In the genomic region with DNA sequence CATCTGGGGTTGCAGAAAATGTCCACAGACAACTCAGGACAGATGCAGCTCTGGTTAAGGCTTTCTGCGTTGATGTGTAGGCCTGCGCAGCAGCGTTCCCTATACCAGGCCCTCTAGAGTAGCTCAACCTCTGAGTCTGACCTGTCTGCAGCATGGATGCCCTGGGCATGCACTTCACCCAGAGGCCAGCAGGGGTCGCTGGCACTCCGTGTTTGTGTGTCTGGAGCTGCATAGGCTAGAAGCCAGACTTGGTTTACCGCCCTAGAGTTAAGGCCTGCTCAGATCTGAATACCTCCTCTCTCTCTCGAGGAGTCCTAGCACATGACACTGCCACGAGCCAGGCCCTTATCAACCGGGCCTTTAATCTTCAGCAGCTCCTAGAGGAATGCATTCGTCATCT, we compare ENCODE assay signal across 8 mouse cellular contexts.
DNase-seq lines count a peak whose midpoint lies in the region; ATAC-seq lines count a peak whose summit lies in the region.

No protein-coding gene starts in this region.

- no peaks in the 10 kb centered on the region for H3K4me1 ChIP-seq in embryonic facial prominence, embryonic 14.5 days (ENCODE audit: control insufficient read depth, insufficient read depth, low read length)
- peaks cover 20% of the 10 kb centered on the region for H3K4me1 ChIP-seq in limb, embryonic 13.5 days

- peak; percentile 82 to 84 for DNase-seq in B cell, adult 2 months
- peak; percentile 78 to 83 for DNase-seq in adrenal gland, postnatal 36 days
- DNase-seq in embryonic facial prominence, embryonic 14.5 days (ENCODE audit: low spot score): peak; percentile 48
- DNase-seq in heart, adult 8-10 months (ENCODE audit: low spot score): peak; percentile 68
- peak; percentile 72 for DNase-seq in kidney, adult 9 months
- peak; percentile 17 to 42 for DNase-seq in monocyte, adult 2 months (ENCODE audit: low read depth in 1 of 2, low spot score in 2 of 2)
- peak; percentile 49 to 64 for DNase-seq in spleen, postnatal 14 days (ENCODE audit: low spot score in 2 of 2)

- 25% methylated on average over 10 of the region's 10 CpGs for WGBS in embryonic facial prominence, embryonic 14.5 days
- 26% methylated on average over 10 of the region's 10 CpGs for WGBS in limb, embryonic 13.5 days

- H3K4me2 ChIP-seq in embryonic facial prominence, embryonic 14.5 days (ENCODE audit: low read depth, low read length): no peak overlapping the region
- H3K4me2 ChIP-seq in limb, embryonic 13.5 days (replicated peaks): no peak overlapping the region

- peak; percentile 48; the same call in 1 of the 2 replicates for ATAC-seq in embryonic facial prominence, embryonic 14.5 days (ENCODE audit: low read depth)
- ATAC-seq in limb, embryonic 13.5 days (ENCODE audit: low FRiP score, low read depth): peak; percentile 18; the same call in 1 of the 2 replicates

- no peaks in the 10 kb centered on the region for H3K36me3 ChIP-seq in embryonic facial prominence, embryonic 14.5 days (ENCODE audit: control insufficient read depth, insufficient read depth, low read length)
- H3K36me3 ChIP-seq in limb, embryonic 13.5 days: no peaks in the 10 kb centered on the region

- H3K4me3 ChIP-seq in embryonic facial prominence, embryonic 14.5 days (ENCODE audit: low read depth, low read length): no peak overlapping the region
- no peak overlapping the region for H3K4me3 ChIP-seq in limb, embryonic 13.5 days

- no peak overlapping the region for H3K9ac ChIP-seq in embryonic facial prominence, embryonic 14.5 days (ENCODE audit: low read depth, low read length)
- H3K9ac ChIP-seq in limb, embryonic 13.5 days: no peak overlapping the region

- H3K27me3 ChIP-seq in embryonic facial prominence, embryonic 14.5 days (replicated peaks; ENCODE audit: control insufficient read depth, insufficient read depth, low read length): no peaks in the 10 kb centered on the region
- no peaks in the 10 kb centered on the region for H3K27me3 ChIP-seq in limb, embryonic 13.5 days

- no peaks in the 10 kb centered on the region for H3K9me3 ChIP-seq in embryonic facial prominence, embryonic 14.5 days (ENCODE audit: control insufficient read depth, low read length)
- no peaks in the 10 kb centered on the region for H3K9me3 ChIP-seq in limb, embryonic 13.5 days

- no peak overlapping the region for H3K27ac ChIP-seq in embryonic facial prominence, embryonic 14.5 days (replicated peaks; ENCODE audit: low read depth, low read length)
- no peak overlapping the region for H3K27ac ChIP-seq in limb, embryonic 13.5 days

Comparison
In these comparisons a context has a peak if more than half of its experiments do, and no peak if none do; other contexts are left out.
1. DNase-seq: peak in every context shown above with its lines; median percentile 83 in B cell, adult 2 months; 80 in adrenal gland, postnatal 36 days; 72 in kidney, adult 9 months; 68 in heart, adult 8-10 months; 56 in spleen, postnatal 14 days; 48 in embryonic facial prominence, embryonic 14.5 days; 30 in monocyte, adult 2 months.